Mouse (Mus musculus) bone marrow macrophage, adult 2 months (primary cell): ENCODE data around the gene Dpagt1. TPM values are rescaled to one million over a fixed set of nuclear protein-coding genes. Genes with fewer than 3 reads are reported as not detected.
"Not testable (repeated sequence)": the region's sequence is repeated elsewhere in the genome, so short reads cannot be mapped to it uniquely, and the experiment has no call there.

Experiments used
- H3K27ac ChIP-seq: 2 replicates; pipeline ENCODE4 v1.5.1; 2012; ENCODE audit warnings: low read depth, low read length; ENCODE audit not compliant: insufficient read depth
- H3K4me1 ChIP-seq: 2 replicates; pipeline ENCODE4 v1.6.1; 2012; ENCODE audit warnings: low read length; ENCODE audit not compliant: control insufficient read depth, insufficient read depth
- H3K4me3 ChIP-seq: 2 replicates; pipeline ENCODE4 v1.5.1; 2012; ENCODE audit warnings: mild to moderate bottlenecking, low read length, moderate library complexity; ENCODE audit not compliant: insufficient read depth
- CTCF ChIP-seq: IDR thresholded peaks from 2 replicates; pipeline ENCODE4 v1.5.1; 2012; ENCODE audit warnings: low read depth, mild to moderate bottlenecking, low read length, moderate library complexity
- POLR2A ChIP-seq: IDR thresholded peaks from 2 replicates; pipeline ENCODE4 v1.6.1; 2012; ENCODE audit warnings: mild to moderate bottlenecking, low read depth, low read length, borderline replicate concordance
- polyA plus RNA-seq: library from polyadenylated mRNA; stranded (reverse); fragments of >200 nt; gene quantifications from 2 replicates; pipeline ENCODE4 v1.2.4, GENCODE M21; 2012; ENCODE audit not compliant: missing spikeins, insufficient read depth, insufficient read length

The Dpagt1 gene
- polyA plus RNA-seq, 1 experiment, result 49.6 TPM

GRCm38 (mm10) chr9:44376141-44376540, 50.3 kb downstream of the Dpagt1 start:
- Histone ChIP-seq H3K27ac (no peak overlapping the region), H3K4me3 (no peak overlapping the region)
- no peak for TF ChIP-seq CTCF
- TF ChIP-seq POLR2A, result no peak

GRCm38 (mm10) chr9:44377335-44377734, 51.5 kb downstream of the Dpagt1 start:
- not testable (repeated sequence) for H3K4me3 ChIP-seq, H3K27ac ChIP-seq
- peaks cover 16% of the 10 kb centered on the region for H3K4me1 ChIP-seq

More at GRCm38 (mm10) chr9:44376141-44376540, 50.3 kb downstream of the Dpagt1 start:
- peaks cover 16% of the 10 kb centered on the region for H3K4me1 ChIP-seq

- Histone ChIP-seq H3K27ac (peak overlapping the region; percentile 53; the same call in 1 of the 2 replicates), H3K4me3 (peak overlapping the region; percentile 96), H3K4me1 (peaks cover 16% of the 10 kb centered on the region)
- TF ChIP-seq POLR2A, result no peak
- no peak for TF ChIP-seq CTCF
Measured at GRCm38 (mm10) chr9:44378153-44378730, 52.4 kb downstream of the Dpagt1 start.

GRCm38 (mm10) chr9:44379054-44379834, 53.4 kb downstream of the Dpagt1 start, which contains the start of gene Hyou1:
TSS of gene Hyou1 (plus strand) at chr9:44379490.
- Histone ChIP-seq H3K27ac (peak within 1 kb of the TSS; percentile 53), H3K4me1 (peaks cover 9% of the 10 kb centered on the region), H3K4me3 (peak within 1 kb of the TSS; percentile 96)
- no peak for TF ChIP-seq CTCF
- no peak for TF ChIP-seq POLR2A

GRCm38 (mm10) chr9:44379862-44380261, 54.0 kb downstream of the Dpagt1 start:
- H3K4me3 ChIP-seq, result peak overlapping the region; percentile 90
- 0 out of 2 replicates have a peak overlapping the region, but pooled peaks have one; percentile 17 for H3K27ac ChIP-seq
- no peak for TF ChIP-seq POLR2A
- TF ChIP-seq CTCF, result no peak
- H3K4me1 ChIP-seq, result peaks cover 9% of the 10 kb centered on the region

Other genes starting within 250 kb of the Dpagt1 start
- not detected in 2 replicates for gene Mfrp, start 224.3 kb upstream of the Dpagt1 start, polyA plus RNA-seq
- not detected in 2 replicates for gene C1qtnf5, start 218.8 kb upstream of the Dpagt1 start, polyA plus RNA-seq
- not detected in 2 replicates for gene Gm49380, start 212.5 kb upstream of the Dpagt1 start, polyA plus RNA-seq
- 24.2 and 25.0 TPM in 2 replicates for gene Rnf26, start 212.5 kb upstream of the Dpagt1 start, polyA plus RNA-seq
- gene Mcam, start 191.6 kb upstream of the Dpagt1 start, polyA plus RNA-seq, result 0.29 TPM in 1 of 2 replicates, not detected in the other
- 143 and 171 TPM in 2 replicates for gene Cbl, start 92.0 kb upstream of the Dpagt1 start, polyA plus RNA-seq
- gene Ccdc153, start 85.3 kb upstream of the Dpagt1 start, polyA plus RNA-seq, result not detected in 2 replicates
- gene Pdzd3, start 74.5 kb upstream of the Dpagt1 start, polyA plus RNA-seq, result not detected in 2 replicates
- gene Nlrx1, start 57.4 kb upstream of the Dpagt1 start, polyA plus RNA-seq, result 6.6 and 7.1 TPM in 2 replicates
- not detected in 2 replicates for gene Abcg4, start 37.4 kb upstream of the Dpagt1 start, polyA plus RNA-seq
- gene Hinfp, start 20.3 kb upstream of the Dpagt1 start, polyA plus RNA-seq, result 23.8 and 28.0 TPM in 2 replicates
- gene C2cd2l, start 5.7 kb upstream of the Dpagt1 start, polyA plus RNA-seq, result 19.9 and 24.0 TPM in 2 replicates
- gene H2afx, start 8.7 kb downstream of the Dpagt1 start, polyA plus RNA-seq, result 43.6 and 57.0 TPM in 2 replicates
- gene Hmbs, start 18.2 kb downstream of the Dpagt1 start, polyA plus RNA-seq, result 22.4 and 25.8 TPM in 2 replicates
- gene Vps11, start 35.7 kb downstream of the Dpagt1 start, polyA plus RNA-seq, result 41.3 and 44.7 TPM in 2 replicates
- 32.8 and 33.6 TPM in 2 replicates for gene Hyou1, start 53.5 kb downstream of the Dpagt1 start, polyA plus RNA-seq
- gene Slc37a4, start 70.8 kb downstream of the Dpagt1 start, polyA plus RNA-seq, result 9.4 and 11.5 TPM in 2 replicates
- 2,665 and 2,801 TPM in 2 replicates for gene Rps25, start 81.1 kb downstream of the Dpagt1 start, polyA plus RNA-seq
- 64.9 and 82.4 TPM in 2 replicates for gene Trappc4, start 81.6 kb downstream of the Dpagt1 start, polyA plus RNA-seq
- gene Ccdc84, start 92.5 kb downstream of the Dpagt1 start, polyA plus RNA-seq, result 39.3 and 50.2 TPM in 2 replicates
- not detected in 2 replicates for gene Foxr1, start 115.1 kb downstream of the Dpagt1 start, polyA plus RNA-seq
- not detected in 2 replicates for gene Upk2, start 129.0 kb downstream of the Dpagt1 start, polyA plus RNA-seq
- 6.7 and 9.5 TPM in 2 replicates for gene Bcl9l, start 156.8 kb downstream of the Dpagt1 start, polyA plus RNA-seq
- not detected in 2 replicates for gene Cxcr5, start 235.9 kb downstream of the Dpagt1 start, polyA plus RNA-seq